Mouse (Mus musculus): ENCODE data around the gene Gm13101. TPM values are rescaled to one million over a fixed set of nuclear protein-coding genes. Genes with fewer than 3 reads are reported as not detected.

The Gm13101 gene
- polyA plus RNA-seq, 1 experiment from 2014 or later, result not detected

Other genes with a start within 250 kb of the Gm13101 start
- gene Gm13078, start 247.5 kb downstream of the Gm13101 start, polyA plus RNA-seq (2015; fragmentation: Nextera tagmentation; extraction: Ambion mirVana), result not detected in 2 replicates
- not detected in 2 replicates for gene Gm13023, start 177.6 kb downstream of the Gm13101 start, polyA plus RNA-seq (2015; fragmentation: Nextera tagmentation; extraction: Ambion mirVana)
- not detected in 2 replicates for gene Gm13084, start 150.9 kb downstream of the Gm13101 start, polyA plus RNA-seq (2015; fragmentation: Nextera tagmentation; extraction: Ambion mirVana)
- gene Gm13103, start 120.5 kb downstream of the Gm13101 start, polyA plus RNA-seq (2015; fragmentation: Nextera tagmentation; extraction: Ambion mirVana), result not detected in 2 replicates
- not detected in 2 replicates for gene Pramef6, start 66.6 kb downstream of the Gm13101 start, polyA plus RNA-seq (2015; fragmentation: Nextera tagmentation; extraction: Ambion mirVana)
- gene Pramef25, start 15.9 kb downstream of the Gm13101 start, polyA plus RNA-seq (2015; fragmentation: Nextera tagmentation; extraction: Ambion mirVana), result not detected in 2 replicates
- not detected in 2 replicates for gene Pramef17, start 27.4 kb upstream of the Gm13101 start, polyA plus RNA-seq (2015; fragmentation: Nextera tagmentation; extraction: Ambion mirVana)
- gene Pramel4, start 92.2 kb upstream of the Gm13101 start, polyA plus RNA-seq (2015; fragmentation: Nextera tagmentation; extraction: Ambion mirVana), result not detected in 2 replicates
- gene Gm13102, start 139.5 kb upstream of the Gm13101 start, polyA plus RNA-seq (2015; fragmentation: Nextera tagmentation; extraction: Ambion mirVana), result not detected in 2 replicates
- gene Oog3, start 195.7 kb upstream of the Gm13101 start, polyA plus RNA-seq (2015; fragmentation: Nextera tagmentation; extraction: Ambion mirVana), result not detected in 2 replicates
- gene Oog2, start 223.8 kb upstream of the Gm13101 start, polyA plus RNA-seq (2015; fragmentation: Nextera tagmentation; extraction: Ambion mirVana), result not detected in 2 replicates
- not detected in 2 replicates for gene C87977, start 246.4 kb upstream of the Gm13101 start, polyA plus RNA-seq (2015; fragmentation: Nextera tagmentation; extraction: Ambion mirVana)

Measured in heart, embryonic 16.5 days (tissue).